Mouse (Mus musculus) cerebral cortex, adult 2 months (tissue): ENCODE results near the gene Cntn1.

Experiments used
- WGBS: fragments of 180-500 bp; shearing (Covaris S2); methylation state at CpG from one replicate; pipeline ENCODE4 v1.1.7; 2018; 5-methylcytosine and 5-hydroxymethylcytosine counted together

Gene Cntn1

GRCm38 (mm10) chr15:92271801-92272365 is 220.9 kb downstream of the Cntn1 start:
- WGBS: 77% methylated on average over 6 of the region's 6 CpGs

GRCm38 (mm10) chr15:92276826-92277225 is 225.9 kb downstream of the Cntn1 start:
- WGBS: 52% methylated on average over 4 of the region's 4 CpGs

- WGBS: 77% methylated on average over 4 of the region's 4 CpGs
These were observed 227.0 kb downstream of the Cntn1 start for GRCm38 (mm10) chr15:92277984-92278383.

- 64% methylated on average over 6 of the region's 6 CpGs for WGBS
These were observed 230.0 kb downstream of the Cntn1 start for GRCm38 (mm10) chr15:92280966-92281365.

GRCm38 (mm10) chr15:92287616-92288015 is 236.7 kb downstream of the Cntn1 start:
- WGBS: 90% methylated on average over 4 of the region's 4 CpGs

- WGBS: 93% methylated on average over 3 of the region's 3 CpGs
These were observed 245.5 kb downstream of the Cntn1 start for GRCm38 (mm10) chr15:92296479-92296878.

- 52% methylated on average over 6 of the region's 6 CpGs for WGBS
These were observed 251.8 kb downstream of the Cntn1 start for GRCm38 (mm10) chr15:92302796-92303195.

GRCm38 (mm10) chr15:92304221-92304620 is 253.3 kb downstream of the Cntn1 start:
- WGBS: 77% methylated on average over 5 of the region's 5 CpGs

GRCm38 (mm10) chr15:92321959-92322358 is 271.0 kb downstream of the Cntn1 start:
- 50% methylated on average over 6 of the region's 6 CpGs for WGBS

- 86% methylated on average over 7 of the region's 7 CpGs for WGBS
These were observed 276.1 kb downstream of the Cntn1 start for GRCm38 (mm10) chr15:92327111-92327510.

- 70% methylated on average over 6 of the region's 6 CpGs for WGBS
These were observed 289.3 kb downstream of the Cntn1 start for GRCm38 (mm10) chr15:92340253-92340652.

- 83% methylated on average over 2 of the region's 2 CpGs for WGBS
These were observed 290.5 kb downstream of the Cntn1 start for GRCm38 (mm10) chr15:92341424-92341823.

- 81% methylated on average over 23 of the region's 23 CpGs for WGBS
These were observed 293.3 kb downstream of the Cntn1 start for GRCm38 (mm10) chr15:92344136-92344869.

- 64% methylated on average over 4 of the region's 4 CpGs for WGBS
These were observed 296.5 kb downstream of the Cntn1 start for GRCm38 (mm10) chr15:92347426-92347825.

- WGBS: 46% methylated on average over 3 of the region's 3 CpGs
These were observed 296.9 kb downstream of the Cntn1 start for GRCm38 (mm10) chr15:92347902-92348301.

- 30% methylated on average over 6 of the region's 6 CpGs for WGBS
These were observed 313.2 kb downstream of the Cntn1 start for GRCm38 (mm10) chr15:92364153-92364552.
